Mouse (Mus musculus) heart, postnatal 0 days (tissue): ENCODE measurements around the gene Spag7. TPM values are rescaled to one million over a fixed set of nuclear protein-coding genes. Genes with fewer than 3 reads are reported as not detected.

Experiments used
- ATAC-seq: fragments of 200-750 bp; cut with Nextera tagmentation; 2 replicates; pipeline ENCODE4 v1.8.0; 2017; ENCODE audit warnings: low read depth, moderate number of reproducible peaks, moderate library complexity; ENCODE audit not compliant: insufficient read depth
- DNase-seq: peaks from one replicate; pipeline ENCODE4 v3.0.0-alpha.2; 2016; ENCODE audit warnings: low spot score
- H3K27ac ChIP-seq: fragments of 300-500 bp; sonication (generic); 2 replicates; pipeline ENCODE4 v1.5.1; 2014; ENCODE audit warnings: low read depth, mild to moderate bottlenecking
- H3K27me3 ChIP-seq: fragments of 300-500 bp; sonication (generic); 2 replicates; pipeline ENCODE4 v1.6.1; 2014; ENCODE audit warnings: low read length, mixed read lengths; ENCODE audit not compliant: control insufficient read depth, insufficient read depth
- H3K36me3 ChIP-seq: fragments of 300-500 bp; sonication (generic); replicated peaks from 2 replicates; pipeline ENCODE4 v1.6.1; 2014; ENCODE audit warnings: low read length, mixed read lengths; ENCODE audit not compliant: control insufficient read depth, insufficient read depth
- H3K4me1 ChIP-seq: fragments of 300-500 bp; sonication (generic); 2 replicates; pipeline ENCODE4 v1.6.1; 2014; ENCODE audit warnings: antibody characterized with exemption; ENCODE audit not compliant: control insufficient read depth, insufficient read depth
- H3K4me2 ChIP-seq: fragments of 300-500 bp; sonication (generic); 2 replicates; pipeline ENCODE4 v1.6.1; 2014; ENCODE audit warnings: low read depth, mild to moderate bottlenecking, low read length, moderate library complexity
- H3K4me3 ChIP-seq: fragments of 300-500 bp; sonication (generic); 2 replicates; pipeline ENCODE4 v1.5.1; 2014; ENCODE audit warnings: low read depth, low read length
- H3K9ac ChIP-seq: fragments of 300-500 bp; sonication (generic); replicated peaks from 2 replicates; pipeline ENCODE4 v1.6.1; 2014; ENCODE audit warnings: low read depth, low read length, mixed read lengths
- H3K9me3 ChIP-seq: fragments of 300-500 bp; sonication (generic); replicated peaks from 2 replicates; pipeline ENCODE4 v1.6.1; 2016; ENCODE audit warnings: low read length; ENCODE audit not compliant: control insufficient read depth
- CTCF ChIP-seq: IDR thresholded peaks from 2 replicates; pipeline ENCODE4 v1.5.1; 2016; ENCODE audit warnings: antibody characterized with exemption, control low read depth, low read depth
- EP300 ChIP-seq: IDR thresholded peaks from 2 replicates; pipeline ENCODE4 v1.6.1; 2016; ENCODE audit warnings: antibody characterized with exemption, low read depth
- WGBS: fragments of 180-500 bp; shearing (Covaris S2); extraction: QIAGEN DNeasy Blood & Tissue Kit; methylation state at CpG from one replicate; pipeline ENCODE4 v1.1.7; 2014; 5-methylcytosine and 5-hydroxymethylcytosine counted together
- microRNA-seq: library from miRNA; unstranded; fragments of <30 nt; microRNA quantifications from one replicate; pipeline ENCODE4, GENCODE M21; 2016
- polyA plus RNA-seq: library from polyadenylated mRNA; unstranded; fragments of >200 nt; fragmentation: Nextera tagmentation; extraction: Ambion mirVana; gene quantifications from 2 replicates; pipeline ENCODE4 v1.2.1, GENCODE M21; 2015
- total RNA-seq: library from RNA; depleted of rRNA; stranded (reverse); fragments of >200 nt; gene quantifications from 2 replicates; pipeline ENCODE4 v1.2.3, GENCODE M21; 2014; ENCODE audit warnings: low replicate concordance; rRNA removed

Gene Spag7
- total and polyA plus RNA-seq, 2 experiments from 2014 or later: 42.0 to 175 TPM

DNA sequence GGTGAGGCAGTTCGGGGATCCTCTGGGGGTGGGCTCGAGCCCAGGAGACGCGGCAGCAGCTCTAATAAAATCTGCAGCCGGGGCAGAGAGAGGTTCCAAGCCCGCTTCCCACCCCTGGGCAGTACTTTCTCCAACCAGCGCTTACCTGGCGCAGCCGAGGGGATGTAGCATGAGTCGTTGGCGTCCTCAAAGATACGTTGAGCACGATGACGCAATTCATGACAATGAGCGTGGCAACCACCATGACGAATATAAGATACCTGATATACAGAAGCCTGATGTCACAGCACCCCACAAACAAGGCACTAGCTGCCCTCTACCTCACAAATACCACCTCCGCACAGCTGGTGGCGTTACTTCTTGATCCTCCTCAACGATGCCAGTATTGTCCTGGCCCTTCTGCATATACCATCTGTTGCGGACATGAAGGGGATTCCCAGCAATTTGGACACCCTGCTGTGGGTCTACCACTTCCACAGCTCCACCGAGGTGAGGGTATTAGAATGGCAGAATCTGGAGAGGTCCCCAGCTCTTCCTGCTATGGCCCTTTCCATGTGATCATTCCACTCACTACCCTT is 53.6 kb downstream of the Spag7 start, which contains the start of gene 4930544D05Rik:
Gene 4930544D05Rik (plus strand): TSS at position 333 of the 578 bp plus-strand sequence.
- TF ChIP-seq CTCF: no peak
- no peak for TF ChIP-seq EP300
- ATAC-seq: no peak

DNA sequence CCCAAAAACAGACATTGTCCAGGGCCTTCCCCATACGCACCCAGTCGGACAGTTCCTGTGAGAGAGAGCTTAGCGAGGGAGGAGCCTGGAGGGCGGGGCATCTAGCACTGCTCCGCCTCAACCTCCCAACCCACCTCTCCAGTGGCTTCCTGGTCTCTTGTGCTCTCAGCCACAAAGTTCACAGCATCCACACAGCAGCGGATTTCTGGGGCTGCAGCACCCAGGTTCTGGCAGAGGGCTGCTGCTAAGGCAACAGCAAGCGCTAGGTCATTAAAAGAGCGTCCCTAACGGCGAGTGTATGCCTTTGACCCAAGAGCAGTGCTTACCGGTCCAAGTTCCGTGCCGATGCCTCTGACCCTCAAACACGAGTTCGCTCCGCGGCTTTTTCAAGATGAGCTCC is 54.1 kb downstream of the Spag7 start:
- TF ChIP-seq EP300 (no peak), CTCF (no peak)
- Histone ChIP-seq H3K36me3 (peaks cover 33% of the 10 kb centered on the region), H3K4me3 (peak overlapping the region; percentile 45), H3K4me2 (peak overlapping the region; percentile 76), H3K27ac (peak overlapping the region; percentile 59), H3K4me1 (peaks cover 15% of the 10 kb centered on the region), H3K9me3 (no peaks in the 10 kb centered on the region), H3K27me3 (peaks cover 8% of the 10 kb centered on the region; the same call in 1 of the 2 replicates), H3K9ac (peak overlapping the region; percentile 28; the same call in 1 of the 2 replicates)
- DNase-seq (peak; percentile 49), ATAC-seq (peak; percentile 72)
- 2% methylated on average over 17 of the region's 17 CpGs for WGBS

More for the DNA sequence above, 53.6 kb downstream of the Spag7 start, which contains the start of gene 4930544D05Rik:
- Histone ChIP-seq H3K9ac (peak within 1 kb of the TSS; percentile 28; the same call in 1 of the 2 replicates), H3K4me3 (peak within 1 kb of the TSS; percentile 45), H3K4me2 (peak within 1 kb of the TSS; percentile 76), H3K9me3 (no peaks in the 10 kb centered on the region), H3K36me3 (peaks cover 28% of the 10 kb centered on the region), H3K27ac (peak within 1 kb of the TSS; percentile 59), H3K27me3 (peaks cover 8% of the 10 kb centered on the region; the same call in 1 of the 2 replicates), H3K4me1 (peaks cover 15% of the 10 kb centered on the region)
- WGBS: 13% methylated on average over 21 of the region's 21 CpGs
- DNase-seq: no peak

Small RNA genes lying within 50 kb of the gene (microRNA-seq; reads per million reads assigned to microRNA genes)
- gene Mir6925: 0.54 reads per million

Other genes with a start within 250 kb of the Spag7 start
- gene Arrb2, start 236.8 kb downstream of the Spag7 start, total RNA-seq: 9.5 and 27.5 TPM in 2 replicates
- gene Arrb2, start 236.8 kb downstream of the Spag7 start, polyA plus RNA-seq: 4.8 and 6.0 TPM in 2 replicates
- gene Med11, start 217.5 kb downstream of the Spag7 start, total RNA-seq: 9.0 and 28.3 TPM in 2 replicates
- 13.7 and 15.9 TPM in 2 replicates for gene Med11, start 217.5 kb downstream of the Spag7 start, polyA plus RNA-seq
- 0.04 and 5.0 TPM in 2 replicates for gene Zmynd15, start 210.0 kb downstream of the Spag7 start, total RNA-seq
- gene Zmynd15, start 210.0 kb downstream of the Spag7 start, polyA plus RNA-seq: 1.3 TPM in 2 replicates
- 5.9 and 12.8 TPM in 2 replicates for gene Cxcl16, start 209.4 kb downstream of the Spag7 start, total RNA-seq
- 9.8 and 11.3 TPM in 2 replicates for gene Cxcl16, start 209.4 kb downstream of the Spag7 start, polyA plus RNA-seq
- 0.34 and 8.6 TPM in 2 replicates for gene Tm4sf5, start 164.2 kb downstream of the Spag7 start, total RNA-seq
- gene Tm4sf5, start 164.2 kb downstream of the Spag7 start, polyA plus RNA-seq: 7.6 and 7.8 TPM in 2 replicates
- not detected in 2 replicates for gene Vmo1, start 154.8 kb downstream of the Spag7 start, total RNA-seq
- 0.18 and 0.55 TPM in 2 replicates for gene Vmo1, start 154.8 kb downstream of the Spag7 start, polyA plus RNA-seq
- not detected in 2 replicates for gene Gltpd2, start 150.2 kb downstream of the Spag7 start, total RNA-seq
- gene Gltpd2, start 150.2 kb downstream of the Spag7 start, polyA plus RNA-seq: 0.34 TPM in 1 of 2 replicates, not detected in the other
- gene Psmb6, start 144.0 kb downstream of the Spag7 start, total RNA-seq: 474 and 521 TPM in 2 replicates
- 640 and 644 TPM in 2 replicates for gene Psmb6, start 144.0 kb downstream of the Spag7 start, polyA plus RNA-seq
- not detected in 2 replicates for gene Gm40193, start 136.5 kb downstream of the Spag7 start, total RNA-seq
- gene Gm40193, start 136.5 kb downstream of the Spag7 start, polyA plus RNA-seq: not detected in 2 replicates
- 14.5 and 18.5 TPM in 2 replicates for gene Pld2, start 129.4 kb downstream of the Spag7 start, total RNA-seq
- gene Pld2, start 129.4 kb downstream of the Spag7 start, polyA plus RNA-seq: 5.4 and 6.8 TPM in 2 replicates
- 20.4 and 38.0 TPM in 2 replicates for gene Mink1, start 106.5 kb downstream of the Spag7 start, total RNA-seq
- 5.0 and 5.2 TPM in 2 replicates for gene Mink1, start 106.5 kb downstream of the Spag7 start, polyA plus RNA-seq
- not detected in 2 replicates for gene 4930544D05Rik, start 53.6 kb downstream of the Spag7 start, total RNA-seq
- not detected in 2 replicates for gene 4930544D05Rik, start 53.6 kb downstream of the Spag7 start, polyA plus RNA-seq
- gene Chrne, start 50.2 kb downstream of the Spag7 start, total RNA-seq: not detected in 2 replicates
- gene Chrne, start 50.2 kb downstream of the Spag7 start, polyA plus RNA-seq: not detected in 2 replicates
- gene Gp1ba, start 30.3 kb downstream of the Spag7 start, total RNA-seq: 0.08 TPM in 1 of 2 replicates, not detected in the other
- gene Gp1ba, start 30.3 kb downstream of the Spag7 start, polyA plus RNA-seq: 0.26 and 0.27 TPM in 2 replicates
- 48.3 and 66.3 TPM in 2 replicates for gene Rnf167, start 22.2 kb downstream of the Spag7 start, total RNA-seq
- gene Rnf167, start 22.2 kb downstream of the Spag7 start, polyA plus RNA-seq: 61.8 and 62.5 TPM in 2 replicates
- 530 and 532 TPM in 2 replicates for gene Slc25a11, start 21.9 kb downstream of the Spag7 start, total RNA-seq
- 446 and 451 TPM in 2 replicates for gene Slc25a11, start 21.9 kb downstream of the Spag7 start, polyA plus RNA-seq
- 924 and 959 TPM in 2 replicates for gene Pfn1, start 14.8 kb downstream of the Spag7 start, total RNA-seq
- gene Pfn1, start 14.8 kb downstream of the Spag7 start, polyA plus RNA-seq: 903 and 932 TPM in 2 replicates
- 1,315 and 1,376 TPM in 2 replicates for gene Eno3, start 12.2 kb downstream of the Spag7 start, total RNA-seq
- 1,204 and 1,224 TPM in 2 replicates for gene Eno3, start 12.2 kb downstream of the Spag7 start, polyA plus RNA-seq
- 8.7 and 9.5 TPM in 2 replicates for gene Camta2, start 18.7 kb upstream of the Spag7 start, total RNA-seq
- 10.5 and 10.7 TPM in 2 replicates for gene Camta2, start 18.7 kb upstream of the Spag7 start, polyA plus RNA-seq
- 0.23 and 1.9 TPM in 2 replicates for gene Inca1, start 30.7 kb upstream of the Spag7 start, total RNA-seq
- 3.9 and 4.0 TPM in 2 replicates for gene Inca1, start 30.7 kb upstream of the Spag7 start, polyA plus RNA-seq
- gene Kif1c, start 31.1 kb upstream of the Spag7 start, total RNA-seq: 92.9 and 110 TPM in 2 replicates
- 6.3 and 6.4 TPM in 2 replicates for gene Kif1c, start 31.1 kb upstream of the Spag7 start, polyA plus RNA-seq
- 4.2 and 4.9 TPM in 2 replicates for gene Zfp3, start 94.8 kb upstream of the Spag7 start, total RNA-seq
- 9.6 and 10.8 TPM in 2 replicates for gene Zfp3, start 94.8 kb upstream of the Spag7 start, polyA plus RNA-seq
- gene Scimp, start 143.2 kb upstream of the Spag7 start, total RNA-seq: not detected in 2 replicates
- gene Scimp, start 143.2 kb upstream of the Spag7 start, polyA plus RNA-seq: 0.38 and 0.49 TPM in 2 replicates
- 10.5 and 12.2 TPM in 2 replicates for gene Rabep1, start 175.4 kb upstream of the Spag7 start, total RNA-seq
- 29.8 and 32.2 TPM in 2 replicates for gene Rabep1, start 175.4 kb upstream of the Spag7 start, polyA plus RNA-seq